Mouse (Mus musculus) CH12.LX (cell line): ENCODE data around the gene Parm1. TPM values are rescaled to one million over a fixed set of nuclear protein-coding genes. Genes with fewer than 3 reads are reported as not detected.

ENCODE experiments used
- DNase-seq: peaks from one replicate; pipeline ENCODE4 v3.0.0-alpha.2; 2013; ENCODE audit errors: extremely low read depth
- H3K27ac ChIP-seq: 2 replicates; pipeline ENCODE4 v1.5.1; 2012; ENCODE audit warnings: low read depth, mild to moderate bottlenecking, control low read depth, moderate library complexity; ENCODE audit not compliant: insufficient read depth
- H3K27me3 ChIP-seq: replicated peaks from 2 replicates; pipeline ENCODE3; 2012; ENCODE audit warnings: inconsistent platforms
- H3K36me3 ChIP-seq, 2 experiments: replicated peaks in 1 of 2; 2 replicates each; pipeline versions ENCODE3 to v1.6.1; 2012; ENCODE audit warnings: inconsistent platforms in 1 of 2, low read length in 1 of 2, mild to moderate bottlenecking in 1 of 2, mixed read lengths in 1 of 2, moderate library complexity in 1 of 2; ENCODE audit not compliant: control insufficient read depth in 1 of 2, insufficient read depth in 1 of 2
- H3K4me1 ChIP-seq, 2 experiments: 2 replicates each; pipeline ENCODE4 v1.6.1; 2012; ENCODE audit warnings: inconsistent platforms in 1 of 2, moderate library complexity in 1 of 2; ENCODE audit not compliant: insufficient read depth in 2 of 2, control insufficient read depth in 1 of 2
- H3K4me2 ChIP-seq: 2 replicates; pipeline ENCODE4 v1.6.1; 2012; ENCODE audit warnings: low read depth, mild to moderate bottlenecking, control low read depth; ENCODE audit not compliant: poor library complexity, insufficient read depth, severe bottlenecking
- H3K4me3 ChIP-seq, 3 experiments: fragments of 150-350 bp in 1 of 3; sonication (generic) in 1 of 3; replicated peaks in 1 of 3; 2 replicates each; pipeline versions ENCODE3 to v1.5.1; 2011 to 2012; ENCODE audit warnings: low read depth in 2 of 3, low read length in 2 of 3, mild to moderate bottlenecking in 2 of 3, moderate library complexity in 2 of 3, control low read depth in 1 of 3, improper control_type of control experiment in 1 of 3, inconsistent platforms in 1 of 3, mixed read lengths in 1 of 3; ENCODE audit not compliant: poor library complexity in 1 of 3
- H3K79me2 ChIP-seq: replicated peaks from 2 replicates; pipeline ENCODE4 v1.6.1; 2012; ENCODE audit warnings: mild to moderate bottlenecking, moderate library complexity; ENCODE audit not compliant: control insufficient read depth, poor library complexity, insufficient read depth, severe bottlenecking; ENCODE audit errors: extremely low read depth
- H3K9ac ChIP-seq: 2 replicates; pipeline ENCODE4 v1.6.1; 2012; ENCODE audit warnings: low read depth, mild to moderate bottlenecking, control low read depth, moderate library complexity; ENCODE audit not compliant: insufficient read depth
- H3K9me3 ChIP-seq: replicated peaks from 2 replicates; pipeline ENCODE3; 2012; ENCODE audit warnings: low read length, inconsistent platforms, mixed read lengths
- BHLHE40 ChIP-seq: IDR thresholded peaks from 2 replicates; pipeline ENCODE4 v1.6.1; 2011; ENCODE audit warnings: mild to moderate bottlenecking, low read depth, low read length, improper control_type of control experiment
- CTCF ChIP-seq, 2 experiments: IDR thresholded peaks in 1 of 2; conservative IDR thresholded peaks in 1 of 2; 2 replicates each; pipeline ENCODE4 v1.5.1; 2011 to 2012; ENCODE audit warnings: low read depth in 2 of 2, low read length in 2 of 2, improper control_type of control experiment in 1 of 2, inconsistent platforms in 1 of 2, mild to moderate bottlenecking in 1 of 2, moderate library complexity in 1 of 2
- E2F4 ChIP-seq: IDR thresholded peaks from 2 replicates; pipeline ENCODE4 v1.6.1; 2011; ENCODE audit warnings: low read depth, low read length, improper control_type of control experiment; ENCODE audit not compliant: insufficient replicate concordance
- GABPA ChIP-seq: IDR thresholded peaks from 2 replicates; pipeline ENCODE4 v1.6.1; 2012; ENCODE audit warnings: low read depth, low read length, improper control_type of control experiment, inconsistent platforms; ENCODE audit not compliant: insufficient replicate concordance
- HCFC1 ChIP-seq: IDR thresholded peaks from 2 replicates; pipeline ENCODE4 v1.6.1; 2012; ENCODE audit warnings: low read depth, mild to moderate bottlenecking, inconsistent platforms, low read length, improper control_type of control experiment
- IRF4 ChIP-seq: IDR thresholded peaks from 2 replicates; pipeline ENCODE4 v1.6.1; 2014; ENCODE audit warnings: low read depth, mild to moderate bottlenecking, inconsistent platforms, low read length, improper control_type of control experiment
- KAT2A ChIP-seq: IDR thresholded peaks from 2 replicates; pipeline ENCODE4 v1.6.1; 2012; ENCODE audit warnings: low read length, improper control_type of control experiment, inconsistent platforms; ENCODE audit not compliant: insufficient replicate concordance
- MAFK ChIP-seq: IDR thresholded peaks from 2 replicates; pipeline ENCODE4 v1.6.1; 2011; ENCODE audit warnings: low read length, improper control_type of control experiment; ENCODE audit not compliant: insufficient replicate concordance
- MEF2A ChIP-seq: IDR thresholded peaks from 2 replicates; pipeline ENCODE4 v1.6.1; 2014; ENCODE audit warnings: low read depth, mild to moderate bottlenecking, inconsistent platforms, low read length, improper control_type of control experiment, borderline replicate concordance
- MYC ChIP-seq: IDR thresholded peaks from 2 replicates; pipeline ENCODE4 v1.6.1; 2011; ENCODE audit warnings: low read depth, mild to moderate bottlenecking, improper control_type of control experiment, low read length
- NELFE ChIP-seq: IDR thresholded peaks from 2 replicates; pipeline ENCODE4 v1.6.1; 2011; ENCODE audit warnings: low read depth, low read length, improper control_type of control experiment
- NRF1 ChIP-seq: IDR thresholded peaks from 2 replicates; pipeline ENCODE4 v1.6.1; 2014; ENCODE audit warnings: low read depth, mild to moderate bottlenecking, inconsistent platforms, low read length, improper control_type of control experiment, moderate library complexity
- POLR2A ChIP-seq: IDR thresholded peaks from 2 replicates; pipeline ENCODE4 v1.6.1; 2011; ENCODE audit warnings: low read depth, mild to moderate bottlenecking, improper control_type of control experiment, low read length
- RAD21 ChIP-seq: IDR thresholded peaks from 2 replicates; pipeline ENCODE4 v1.6.1; 2011; ENCODE audit warnings: low read depth, mild to moderate bottlenecking, low read length, improper control_type of control experiment, moderate library complexity
- TCF12 ChIP-seq: IDR thresholded peaks from 2 replicates; pipeline ENCODE4 v1.6.1; 2014; ENCODE audit warnings: low read depth, mild to moderate bottlenecking, inconsistent platforms, low read length, improper control_type of control experiment
- USF1 ChIP-seq: IDR thresholded peaks from 2 replicates; pipeline ENCODE4 v1.6.1; 2014; ENCODE audit warnings: low read depth, mild to moderate bottlenecking, inconsistent platforms, low read length, improper control_type of control experiment
- dilution Hi-C: fragments of 300-500 bp; cut with MboI; formaldehyde crosslinking; loops from 2 replicates; pipeline ENCODE4 v1.14.3; 2020; ENCODE audit warnings: low sequenced_read_pairs; ENCODE audit not compliant: extremely low pct_unique_long_range_greater_than_20kb, extremely low pct_ligation_motif_present
- in situ Hi-C: fragments of 300-500 bp; cut with MboI; formaldehyde crosslinking; loops from 3 replicates; pipeline ENCODE4 v1.14.3; 2019; ENCODE audit warnings: low sequenced_read_pairs, low pct_ligation_motif_present, low pct_unique_long_range_greater_than_20kb, mixed read lengths
- polyA plus RNA-seq: library from polyadenylated mRNA; unstranded; fragments of >175 nt; gene quantifications from 2 replicates; pipeline ENCODE4 v1.2.1, GENCODE M21; 2012; ENCODE audit warnings: low read depth; ENCODE audit not compliant: insufficient read length
- total RNA-seq, 2 experiments: library from RNA; depleted of rRNA; stranded (reverse); fragments of 300-350 nt in 1 of 2; fragments of >200 nt in 1 of 2; gene quantifications; 2 replicates each; pipeline ENCODE4 v1.2.3; 2012 to 2014

Gene Parm1
- total and polyA plus RNA-seq, 3 experiments = 0.85 to 2.6 (median 0.90) TPM

GRCm38 (mm10) chr5:91655263-91655662, 137.8 kb downstream of the Parm1 start:
- no peak overlapping the region for H3K4me3 ChIP-seq
- DNase-seq = no peak
- no peaks in the 10 kb centered on the region for H3K27me3 ChIP-seq
- peaks cover 2% of the 10 kb centered on the region for H3K9me3 ChIP-seq
- H3K27ac ChIP-seq = no peak overlapping the region
- no peaks in the 10 kb centered on the region for H3K79me2 ChIP-seq
- TF ChIP-seq NELFE (no peak), MAFK (no peak), BHLHE40 (no peak), E2F4 (no peak), MEF2A (no peak)
- no peak overlapping the region for H3K9ac ChIP-seq
- 0 out of 4 replicates have a peak, but pooled peaks cover 0 to 6% of the 10 kb centered on the region in 2 experiments for H3K4me1 ChIP-seq
- H3K36me3 ChIP-seq = no peaks in the 10 kb centered on the region
- in situ Hi-C loops = no loop called here
- H3K4me2 ChIP-seq = no peak overlapping the region
- dilution Hi-C loops = no loop called here

- dilution Hi-C loops = no loop called here
- no peak overlapping the region for H3K27ac ChIP-seq
- H3K4me3 ChIP-seq = no peak overlapping the region
- peaks cover 2% of the 10 kb centered on the region for H3K9me3 ChIP-seq
- H3K4me2 ChIP-seq = no peak overlapping the region
- no peaks in the 10 kb centered on the region for H3K36me3 ChIP-seq
- no peak for DNase-seq
- no peaks in the 10 kb centered on the region for H3K27me3 ChIP-seq
- TF ChIP-seq IRF4 (no peak), TCF12 (no peak), MAFK (no peak), NRF1 (no peak), RAD21 (no peak), GABPA (no peak), POLR2A (no peak), USF1 (no peak), MYC (no peak), HCFC1 (no peak), CTCF (conservative IDR thresholded peaks at IDR 0.05 in 1 of 2, IDR thresholded peaks at IDR 0.05 in 1 of 2; ENCODE audit: low read depth in 2 of 2, low read length in 2 of 2) (no peak), KAT2A (no peak)
- no peak overlapping the region for H3K9ac ChIP-seq
- no peaks in the 10 kb centered on the region for H3K79me2 ChIP-seq
- H3K4me1 ChIP-seq = no peaks in the 10 kb centered on the region
- in situ Hi-C loops = no loop called here
Measured at GRCm38 (mm10) chr5:91662715-91663114, 145.3 kb downstream of the Parm1 start.
